Mouse (Mus musculus) limb, embryonic 14.5 days (tissue): Measurements from ENCODE around the gene Naa25. TPM values are rescaled to one million over a fixed set of nuclear protein-coding genes. Genes with fewer than 3 reads are reported as not detected.
"Not testable (repeated sequence)": the region's sequence is repeated elsewhere in the genome, so short reads cannot be mapped to it uniquely, and the experiment has no call there.

Experiments used
- ATAC-seq: fragments of 200-750 bp; cut with Nextera tagmentation; 2 replicates; pipeline ENCODE4 v1.8.0; 2017; ENCODE audit warnings: low read depth, moderate number of reproducible peaks, moderate TSS enrichment; ENCODE audit not compliant: low FRiP score
- DNase-seq: peaks from one replicate; pipeline ENCODE4 v3.0.0-alpha.2; 2015; ENCODE audit warnings: low spot score
- H3K27ac ChIP-seq: fragments of 300-500 bp; sonication (generic); replicated peaks from 2 replicates; pipeline ENCODE4 v1.5.1; 2014; ENCODE audit warnings: low read depth, mild to moderate bottlenecking, low read length, moderate library complexity, mixed read lengths
- H3K27me3 ChIP-seq: fragments of 300-500 bp; sonication (generic); 2 replicates; pipeline ENCODE4 v1.6.1; 2014; ENCODE audit warnings: low read length, mixed read lengths; ENCODE audit not compliant: control insufficient read depth, insufficient read depth
- H3K36me3 ChIP-seq: fragments of 300-500 bp; sonication (generic); 2 replicates; pipeline ENCODE4 v1.6.1; 2014; ENCODE audit warnings: mild to moderate bottlenecking, low read length, moderate library complexity, mixed read lengths; ENCODE audit not compliant: control insufficient read depth, insufficient read depth
- H3K4me1 ChIP-seq: fragments of 300-500 bp; sonication (generic); 2 replicates; pipeline ENCODE4 v1.6.1; 2014; ENCODE audit warnings: antibody characterized with exemption, low read length, mixed read lengths; ENCODE audit not compliant: control insufficient read depth, insufficient read depth
- H3K4me2 ChIP-seq: fragments of 300-500 bp; sonication (generic); replicated peaks from 2 replicates; pipeline ENCODE4 v1.6.1; 2014; ENCODE audit warnings: low read depth, mild to moderate bottlenecking, low read length, moderate library complexity; ENCODE audit not compliant: severe bottlenecking
- H3K4me3 ChIP-seq: fragments of 300-500 bp; sonication (generic); replicated peaks from 2 replicates; pipeline ENCODE4 v1.5.1; 2014; ENCODE audit warnings: low read length
- H3K9ac ChIP-seq: fragments of 300-500 bp; sonication (generic); 2 replicates; pipeline ENCODE4 v1.6.1; 2014; ENCODE audit warnings: mild to moderate bottlenecking, low read depth, low read length, moderate library complexity; ENCODE audit not compliant: severe bottlenecking
- H3K9me3 ChIP-seq: fragments of 300-500 bp; sonication (generic); 2 replicates; pipeline ENCODE4 v1.6.1; 2016; ENCODE audit warnings: low read length; ENCODE audit not compliant: control insufficient read depth
- POLR2A ChIP-seq: fragments of 200-500 bp; IDR thresholded peaks from 2 replicates; pipeline ENCODE4 v1.8.0; 2012; ENCODE audit warnings: inconsistent platforms, mild to moderate bottlenecking, moderate library complexity, borderline replicate concordance; ENCODE audit not compliant: insufficient read depth, insufficient read length; ENCODE audit errors: extremely low read depth
- WGBS: fragments of 180-500 bp; shearing (Covaris S2); extraction: QIAGEN DNeasy Blood & Tissue Kit; methylation state at CpG from one replicate; pipeline ENCODE4 v1.1.7; 2014; 5-methylcytosine and 5-hydroxymethylcytosine counted together
- polyA plus RNA-seq, 2 experiments: library from polyadenylated mRNA; depleted of rRNA in 1 of 2; stranded (reverse) in 1 of 2; unstranded in 1 of 2; fragments of >200 nt; fragmentation: Nextera tagmentation in 1 of 2; extraction: Ambion mirVana in 1 of 2; gene quantifications; 2 replicates each; pipeline versions ENCODE4 v1.2.1 to v1.2.3; 2012 to 2014

The Naa25 gene
- polyA plus RNA-seq, 2 experiments = 20.9 to 41.2 TPM

GRCm38 (mm10) chr5:121367255-121367654, 30.5 kb upstream of the Naa25 start:
- Histone ChIP-seq H3K27me3 (no peaks in the 10 kb centered on the region), H3K27ac (no peak overlapping the region), H3K9me3 (no peaks in the 10 kb centered on the region), H3K4me1 (no peaks in the 10 kb centered on the region), H3K9ac (no peak overlapping the region), H3K36me3 (peaks cover 87% of the 10 kb centered on the region), H3K4me2 (no peak overlapping the region), H3K4me3 (no peak overlapping the region)
- no peak for TF ChIP-seq POLR2A
- ATAC-seq (no peak), DNase-seq (no peak)
- WGBS = 94% methylated on average over 4 of the region's 4 CpGs

DNA sequence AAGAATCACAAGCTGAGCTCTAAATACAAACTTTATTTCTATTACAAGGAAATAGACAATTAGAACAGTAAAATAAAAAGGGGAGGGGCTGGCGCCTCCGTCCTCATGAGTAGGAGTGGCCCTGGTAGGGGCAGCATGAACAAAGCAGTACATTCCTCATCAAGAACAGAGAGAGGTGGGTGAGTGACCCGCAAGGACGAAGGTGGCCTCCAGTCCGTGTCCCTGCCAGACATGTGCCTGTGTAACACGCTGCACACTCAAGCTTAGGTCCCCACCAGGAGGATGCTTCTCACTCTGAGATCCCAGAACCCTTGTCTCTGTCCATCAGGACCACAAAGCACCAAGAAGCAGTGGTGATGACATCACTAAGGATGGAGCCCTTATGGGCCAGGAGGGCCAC, 26.0 kb upstream of the Naa25 start:
- no peaks in the 10 kb centered on the region for H3K9me3 ChIP-seq
- no peak overlapping the region for H3K4me3 ChIP-seq
- H3K27me3 ChIP-seq = no peaks in the 10 kb centered on the region
- peaks cover 83% of the 10 kb centered on the region for H3K36me3 ChIP-seq
- no peaks in the 10 kb centered on the region for H3K4me1 ChIP-seq
- ATAC-seq = no peak
- H3K27ac ChIP-seq = no peak overlapping the region
- H3K9ac ChIP-seq = no peak overlapping the region
- 91% methylated on average over 6 of the region's 6 CpGs for WGBS
- H3K4me2 ChIP-seq = no peak overlapping the region
- DNase-seq = no peak
- no peak for TF ChIP-seq POLR2A

GRCm38 (mm10) chr5:121374790-121375189, 22.9 kb upstream of the Naa25 start:
- H3K27ac ChIP-seq = no peak overlapping the region
- TF ChIP-seq POLR2A = no peak
- no peak for ATAC-seq
- no peak overlapping the region for H3K4me3 ChIP-seq
- H3K4me1 ChIP-seq = no peaks in the 10 kb centered on the region
- WGBS = 89% methylated on average over 3 of the region's 3 CpGs
- no peak overlapping the region for H3K4me2 ChIP-seq
- H3K36me3 ChIP-seq = peaks cover 84% of the 10 kb centered on the region
- no peak overlapping the region for H3K9ac ChIP-seq
- no peaks in the 10 kb centered on the region for H3K9me3 ChIP-seq
- no peaks in the 10 kb centered on the region for H3K27me3 ChIP-seq
- no peak for DNase-seq

- peak; percentile 58 for DNase-seq
- H3K4me3 ChIP-seq = not testable (repeated sequence)
- 79% methylated on average over 5 of the region's 5 CpGs for whole genome bisulfite sequencing
Measured at GRCm38 (mm10) chr5:121376972-121377371, 20.8 kb upstream of the Naa25 start.

GRCm38 (mm10) chr5:121378678-121379256, 19.0 kb upstream of the Naa25 start:
- 94% methylated on average over 13 of the region's 13 CpGs for WGBS

More at GRCm38 (mm10) chr5:121376972-121377371, 20.8 kb upstream of the Naa25 start:
- H3K9me3 ChIP-seq, H3K4me1 ChIP-seq, H3K9ac ChIP-seq, ATAC-seq, H3K4me2 ChIP-seq, H3K27me3 ChIP-seq, H3K27ac ChIP-seq: not testable (repeated sequence)
- H3K36me3 ChIP-seq = peaks cover 90% of the 10 kb centered on the region

More at GRCm38 (mm10) chr5:121378678-121379256, 19.0 kb upstream of the Naa25 start:
- Histone ChIP-seq H3K36me3 (peaks cover 80% of the 10 kb centered on the region), H3K9ac (no peak overlapping the region), H3K4me1 (peaks cover 3% of the 10 kb centered on the region; the same call in 1 of the 2 replicates), H3K27ac (no peak overlapping the region), H3K4me2 (no peak overlapping the region), H3K4me3 (no peak overlapping the region), H3K9me3 (peaks cover 6% of the 10 kb centered on the region; the same call in 1 of the 2 replicates), H3K27me3 (no peaks in the 10 kb centered on the region)
- no peak for ATAC-seq
- DNase-seq = no peak
- no peak for TF ChIP-seq POLR2A
